Mouse (Mus musculus) ES-Bruce4 (cell line): ENCODE measurements at regions not wholly inside any gene's neighbourhood (a gene's known extent, or its start where the extent isn't known, plus 50 kb on each side); places are given as distances from the start of the nearest gene placed in this dataset.
A peak's percentile ranks its signal among the peaks of the same experiment; 100 is the strongest.

Experiments used
- H3K27ac ChIP-seq: 2 replicates; pipeline ENCODE4 v1.5.1; 2012; ENCODE audit warnings: low read length, inconsistent platforms; ENCODE audit not compliant: insufficient read depth
- H3K27me3 ChIP-seq: 2 replicates; pipeline ENCODE4 v1.6.1; 2012; ENCODE audit warnings: mild to moderate bottlenecking, low read length, inconsistent platforms; ENCODE audit not compliant: control insufficient read depth, poor library complexity, insufficient read depth, severe bottlenecking
- H3K36me3 ChIP-seq: 2 replicates; pipeline ENCODE4 v1.6.1; 2012; ENCODE audit warnings: inconsistent platforms, mild to moderate bottlenecking, low read length, moderate library complexity; ENCODE audit not compliant: control insufficient read depth, poor library complexity, insufficient read depth, severe bottlenecking
- H3K4me1 ChIP-seq: one replicate; pipeline ENCODE4 v1.8.1; 2011; ENCODE audit warnings: low read length; ENCODE audit not compliant: control insufficient read depth, insufficient read depth
- H3K4me3 ChIP-seq: 2 replicates; pipeline ENCODE4 v1.5.1; 2011; ENCODE audit warnings: low read depth, mild to moderate bottlenecking, low read length
- H3K9ac ChIP-seq: 2 replicates; pipeline ENCODE4 v1.6.1; 2012; ENCODE audit warnings: low read depth, mild to moderate bottlenecking, inconsistent platforms; ENCODE audit not compliant: poor library complexity, severe bottlenecking
- H3K9me3 ChIP-seq: replicated peaks from 2 replicates; pipeline ENCODE4 v1.6.1; 2012; ENCODE audit warnings: mild to moderate bottlenecking, low read length, inconsistent platforms; ENCODE audit not compliant: control insufficient read depth, poor library complexity, insufficient read depth, severe bottlenecking
- CTCF ChIP-seq: IDR thresholded peaks from one replicate; pipeline ENCODE4 v1.8.1; 2011; ENCODE audit warnings: low read depth, low read length
- EP300 ChIP-seq: IDR thresholded peaks from 2 replicates; pipeline ENCODE4 v1.6.1; 2011; ENCODE audit warnings: low read depth, low read length; ENCODE audit not compliant: insufficient read depth
- POLR2A ChIP-seq: IDR thresholded peaks from one replicate; pipeline ENCODE4 v1.8.1; 2011; ENCODE audit warnings: low read length; ENCODE audit not compliant: insufficient read depth

- Histone ChIP-seq H3K4me1 (no peaks in the 10 kb centered on the region), H3K27me3 (no peaks in the 10 kb centered on the region), H3K9ac (no peak overlapping the region), H3K36me3 (no peaks in the 10 kb centered on the region), H3K4me3 (no peak overlapping the region), H3K9me3 (no peaks in the 10 kb centered on the region; the same call in 1 of the 2 replicates), H3K27ac (no peak overlapping the region)
- TF ChIP-seq CTCF (no peak), EP300 (no peak), POLR2A (no peak)
Measured at GRCm38 (mm10) chr13:107107572-107107971, 85.6 kb upstream of the Kif2a start.

GRCm38 (mm10) chr13:107105510-107105909 is 83.6 kb upstream of the Kif2a start:
- no peak overlapping the region for H3K27ac ChIP-seq
- no peak overlapping the region for H3K9ac ChIP-seq
- H3K4me3 ChIP-seq: no peak overlapping the region
- H3K36me3 ChIP-seq: no peaks in the 10 kb centered on the region
- no peaks in the 10 kb centered on the region for H3K4me1 ChIP-seq
- TF ChIP-seq CTCF (no peak), POLR2A (no peak), EP300 (no peak)
- H3K27me3 ChIP-seq: no peaks in the 10 kb centered on the region
- H3K9me3 ChIP-seq: no peaks in the 10 kb centered on the region

GRCm38 (mm10) chr13:107101598-107101997 is 79.7 kb upstream of the Kif2a start:
- H3K9me3 ChIP-seq: no peaks in the 10 kb centered on the region
- H3K27ac ChIP-seq: no peak overlapping the region
- H3K4me3 ChIP-seq: no peak overlapping the region
- H3K4me1 ChIP-seq: no peaks in the 10 kb centered on the region
- no peaks in the 10 kb centered on the region for H3K36me3 ChIP-seq
- no peaks in the 10 kb centered on the region for H3K27me3 ChIP-seq
- no peak overlapping the region for H3K9ac ChIP-seq
- TF ChIP-seq EP300 (no peak), CTCF (peak; percentile 96)

GRCm38 (mm10) chr13:107100852-107101325 is 79.0 kb upstream of the Kif2a start:
- no peak overlapping the region for H3K4me3 ChIP-seq
- H3K4me1 ChIP-seq: no peaks in the 10 kb centered on the region
- no peaks in the 10 kb centered on the region for H3K9me3 ChIP-seq
- H3K36me3 ChIP-seq: no peaks in the 10 kb centered on the region
- no peaks in the 10 kb centered on the region for H3K27me3 ChIP-seq
- no peak overlapping the region for H3K27ac ChIP-seq
- TF ChIP-seq EP300: no peak
- no peak for TF ChIP-seq POLR2A
- no peak for TF ChIP-seq CTCF
- H3K9ac ChIP-seq: no peak overlapping the region

- no peak overlapping the region for H3K27ac ChIP-seq
- no peaks in the 10 kb centered on the region for H3K36me3 ChIP-seq
- no peak for TF ChIP-seq CTCF
- TF ChIP-seq EP300: no peak
- no peak for TF ChIP-seq POLR2A
- no peak overlapping the region for H3K4me3 ChIP-seq
- no peaks in the 10 kb centered on the region for H3K27me3 ChIP-seq
- no peaks in the 10 kb centered on the region for H3K4me1 ChIP-seq
- H3K9me3 ChIP-seq: no peaks in the 10 kb centered on the region
- no peak overlapping the region for H3K9ac ChIP-seq
Measured at GRCm38 (mm10) chr13:107100116-107100515, 78.2 kb upstream of the Kif2a start.

- Histone ChIP-seq H3K9me3 (no peaks in the 10 kb centered on the region), H3K4me3 (no peak overlapping the region), H3K9ac (no peak overlapping the region), H3K27me3 (no peaks in the 10 kb centered on the region), H3K36me3 (no peaks in the 10 kb centered on the region), H3K4me1 (no peaks in the 10 kb centered on the region), H3K27ac (no peak overlapping the region)
- TF ChIP-seq CTCF (no peak), POLR2A (no peak), EP300 (no peak)
Measured at GRCm38 (mm10) chr13:107097005-107097404, 75.1 kb upstream of the Kif2a start.
